9 mouse cellular contexts compared by ENCODE assay signal in the genomic region with DNA sequence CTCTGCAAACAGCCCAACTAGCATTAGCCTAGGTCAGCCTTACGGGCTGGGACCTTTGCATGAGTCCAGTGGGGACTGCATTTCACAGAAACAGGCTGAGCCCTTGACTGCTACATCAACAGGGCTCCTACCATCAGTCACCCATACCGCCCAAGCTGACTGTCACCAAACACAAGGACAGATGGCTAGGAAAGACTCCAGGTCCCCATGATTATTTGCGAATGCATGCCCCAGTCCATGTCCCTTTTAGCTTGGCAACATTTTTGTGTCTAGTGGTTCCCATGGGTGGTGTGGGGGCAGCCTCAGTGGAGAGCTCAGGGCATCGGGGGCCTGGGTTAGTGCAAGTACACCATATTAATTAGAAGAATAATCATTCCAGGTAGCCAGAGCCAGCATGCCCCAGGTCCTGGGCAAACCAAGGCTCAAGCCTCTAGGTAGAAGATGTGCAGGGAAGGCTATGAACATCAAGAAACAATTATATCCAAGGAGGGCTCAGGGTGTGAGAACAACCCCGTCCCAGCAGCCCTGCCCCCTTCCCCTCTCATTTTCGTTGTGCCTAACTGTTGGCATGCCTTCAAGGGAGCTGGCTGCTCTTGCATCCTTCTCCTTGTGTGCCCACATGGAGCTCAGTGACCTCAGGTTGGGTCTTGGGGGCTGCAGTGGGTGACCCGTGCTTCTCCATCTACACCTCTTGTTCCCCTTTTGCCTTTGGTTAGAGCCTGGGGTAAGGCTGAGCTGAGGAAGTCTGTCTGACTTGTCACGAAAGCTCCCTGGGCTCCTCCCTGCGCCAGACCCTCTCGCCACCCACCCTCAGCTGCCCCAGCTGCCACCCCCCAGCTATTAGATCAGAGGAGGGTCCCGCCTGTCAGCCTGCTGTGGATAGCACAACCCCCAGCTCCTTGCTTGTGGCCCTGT. TPM values are rescaled to one million over a fixed set of nuclear protein-coding genes. Genes with fewer than 3 reads are reported as not detected.
A peak's percentile ranks its signal among the peaks of the same experiment; 100 is the strongest.
DNase-seq lines count a peak whose midpoint lies in the region; ATAC-seq and TF ChIP-seq lines count a peak whose summit lies in the region.
"Had no signal": no experiment of that assay in that cellular context is flagged by ENCODE, and none has a peak within 500 bp of the region (broad histone marks: within the 10 kb centered on the region; RNA-seq: fewer than 3 reads in every experiment).

No protein-coding gene starts in this region.

- H3K9ac ChIP-seq in limb, embryonic 15.5 days = no peak overlapping the region
- no peak overlapping the region for H3K9ac ChIP-seq in stomach, postnatal 0 days (ENCODE audit: low read length)

- peak overlapping the region; percentile 85 for H3K4me3 ChIP-seq in limb, embryonic 15.5 days
- peak overlapping the region; percentile 79; the same call in 1 of the 2 replicates for H3K4me3 ChIP-seq in stomach, postnatal 0 days (ENCODE audit: low read depth, low read length)

- TF ChIP-seq CTCF in stomach, postnatal 0 days (IDR thresholded peaks at IDR 0.05; ENCODE audit: low read depth) = no peak

- no peak for ATAC-seq in limb, embryonic 15.5 days (ENCODE audit: insufficient number of reproducible peaks, low FRiP score, low TSS enrichment, low read depth)
- ATAC-seq in stomach, postnatal 0 days (ENCODE audit: low FRiP score, low TSS enrichment) = no peak

- H3K27me3 ChIP-seq in limb, embryonic 15.5 days = no peaks in the 10 kb centered on the region
- H3K27me3 ChIP-seq in stomach, postnatal 0 days (ENCODE audit: control insufficient read depth, insufficient read depth, low read length) = no peaks in the 10 kb centered on the region

- TF ChIP-seq EP300 in stomach, postnatal 0 days (optimal IDR thresholded peaks at IDR 0.05) = no peak

- no peak overlapping the region for H3K27ac ChIP-seq in limb, embryonic 15.5 days
- no peak overlapping the region for H3K27ac ChIP-seq in stomach, postnatal 0 days (replicated peaks)

- peak; percentile 92 for DNase-seq in heart, adult 11 months
- DNase-seq in heart, adult 8-10 months (ENCODE audit: low spot score) = no peak
- peak; percentile 24 for DNase-seq in thymus, postnatal 4 days
- no peak for DNase-seq in thymus, adult 18-20 months
- DNase-seq in stomach, postnatal 0 days (ENCODE audit: low spot score) = no peak
- DNase-seq in retina, postnatal 1 day = no peak
- DNase-seq in adrenal gland, adult 18-20 months (ENCODE audit: low spot score in 2 of 2) = no peak
- DNase-seq: B cell, adult 2 months had no signal

- H3K4me1 ChIP-seq in limb, embryonic 15.5 days = peaks cover 31% of the 10 kb centered on the region
- no peaks in the 10 kb centered on the region; the same call in 1 of the 2 replicates for H3K4me1 ChIP-seq in stomach, postnatal 0 days (replicated peaks; ENCODE audit: control insufficient read depth, insufficient read depth)

- peaks cover 22% of the 10 kb centered on the region for H3K36me3 ChIP-seq in limb, embryonic 15.5 days
- no peaks in the 10 kb centered on the region for H3K36me3 ChIP-seq in stomach, postnatal 0 days (ENCODE audit: control insufficient read depth, insufficient read depth, low read length)

- H3K4me2 ChIP-seq in limb, embryonic 15.5 days = no peak overlapping the region
- peak overlapping the region; percentile 99 for H3K4me2 ChIP-seq in stomach, postnatal 0 days (replicated peaks; ENCODE audit: low read depth)

- no peaks in the 10 kb centered on the region for H3K9me3 ChIP-seq in limb, embryonic 15.5 days
- no peaks in the 10 kb centered on the region for H3K9me3 ChIP-seq in stomach, postnatal 0 days (ENCODE audit: control insufficient read depth, low read length)

- 87% methylated on average over 11 of the region's 11 CpGs for WGBS in limb, embryonic 15.5 days
- 85% methylated on average over 11 of the region's 11 CpGs for WGBS in stomach, postnatal 0 days

RNA-seq across cellular contexts. Expression of gene Dnlz, which starts 1.4 kb away (rescaled TPM):
- total RNA-seq in heart, adult 8-10 months (2022) = 10 to 100 TPM; 22.4 to 26.2 (median 25.4) TPM
- 25.4 TPM in 2 replicates for polyA plus RNA-seq in limb, embryonic 15.5 days (2015; fragmentation: Nextera tagmentation; extraction: Ambion mirVana)
- 15.1 and 16.6 TPM in 2 replicates for polyA plus RNA-seq in stomach, postnatal 0 days (2015; fragmentation: Nextera tagmentation; extraction: Ambion mirVana)
- total RNA-seq in adrenal gland, adult 18-20 months (2021) = 10 to 100 TPM; 21.4 to 27.0 TPM

RNA-seq across cellular contexts. Expression of gene Card9, which starts 7.4 kb away (rescaled TPM):
- total RNA-seq in heart, adult 8-10 months (2022) = 1 to 10 TPM in 3 of 4 experiments, under 1 TPM in 1; 0.54 to 2.2 (median 1.7) TPM
- 0.83 and 1.1 TPM in 2 replicates for polyA plus RNA-seq in limb, embryonic 15.5 days (2015; fragmentation: Nextera tagmentation; extraction: Ambion mirVana)
- polyA plus RNA-seq in stomach, postnatal 0 days (2015; fragmentation: Nextera tagmentation; extraction: Ambion mirVana) = 0.51 and 0.55 TPM in 2 replicates
- 1 to 10 TPM; 1.9 to 2.0 TPM for total RNA-seq in adrenal gland, adult 18-20 months (2021)

RNA-seq across cellular contexts. Expression of gene Snapc4, which starts 27.1 kb away (rescaled TPM):
- 10 to 100 TPM in 2 of 4 experiments, 1 to 10 TPM in 2; 6.4 to 13.1 (median 8.6) TPM for total RNA-seq in heart, adult 8-10 months (2022)
- 23.7 and 25.8 TPM in 2 replicates for polyA plus RNA-seq in limb, embryonic 15.5 days (2015; fragmentation: Nextera tagmentation; extraction: Ambion mirVana)
- 7.4 and 9.5 TPM in 2 replicates for polyA plus RNA-seq in stomach, postnatal 0 days (2015; fragmentation: Nextera tagmentation; extraction: Ambion mirVana)
- total RNA-seq in adrenal gland, adult 18-20 months (2021) = 10 to 100 TPM; 31.0 to 36.5 TPM

RNA-seq across cellular contexts. Expression of gene Entr1, which starts 35.8 kb away (rescaled TPM):
- total RNA-seq in heart, adult 8-10 months (2022) = 10 to 100 TPM; 38.1 to 49.7 (median 44.6) TPM
- 111 and 121 TPM in 2 replicates for polyA plus RNA-seq in limb, embryonic 15.5 days (2015; fragmentation: Nextera tagmentation; extraction: Ambion mirVana)
- polyA plus RNA-seq in stomach, postnatal 0 days (2015; fragmentation: Nextera tagmentation; extraction: Ambion mirVana) = 52.6 and 58.9 TPM in 2 replicates
- 100 to 1,000 TPM; 114 to 119 TPM for total RNA-seq in adrenal gland, adult 18-20 months (2021)

RNA-seq across cellular contexts. Expression of gene Pmpca, which starts 35.8 kb away (rescaled TPM):
- 100 to 1,000 TPM; 137 to 173 (median 153) TPM for total RNA-seq in heart, adult 8-10 months (2022)
- polyA plus RNA-seq in limb, embryonic 15.5 days (2015; fragmentation: Nextera tagmentation; extraction: Ambion mirVana) = 91.1 and 95.2 TPM in 2 replicates
- 53.3 and 55.4 TPM in 2 replicates for polyA plus RNA-seq in stomach, postnatal 0 days (2015; fragmentation: Nextera tagmentation; extraction: Ambion mirVana)
- total RNA-seq in adrenal gland, adult 18-20 months (2021) = 100 to 1,000 TPM; 139 to 150 TPM

Comparison
In these comparisons a context has a peak if more than half of its experiments do, and no peak if none do; other contexts are left out.
1. DNase-seq: peak in heart, adult 11 months (single experiment) and thymus, postnatal 4 days (single experiment); none in heart, adult 8-10 months (single experiment), thymus, adult 18-20 months (0 of 2), stomach, postnatal 0 days (single experiment), retina, postnatal 1 day (single experiment) and adrenal gland, adult 18-20 months (0 of 2).